Mouse (Mus musculus): ENCODE measurements around the gene Olfr1441. TPM values are rescaled to one million over a fixed set of nuclear protein-coding genes. Genes with fewer than 3 reads are reported as not detected.

Olfr1441 gene
- polyA plus RNA-seq (2017; shearing (Covaris generic)) = not detected

GRCm38 (mm10) chr19:12417361-12417760, at the start of gene Olfr1441:
Gene Olfr1441 (plus strand): TSS chr19:12417433.

GRCm38 (mm10) chr19:12386979-12387378, 30.3 kb upstream of the Olfr1441 start, which contains the start of gene Olfr1440:
Gene Olfr1440 (plus strand): TSS chr19:12387279.

GRCm38 (mm10) chr19:12427605-12428004, 10.4 kb downstream of the Olfr1441 start, which contains the start of gene Pfpl:
Gene Pfpl (plus strand): TSS chr19:12427905.

GRCm38 (mm10) chr19:12460282-12461249, 43.3 kb downstream of the Olfr1441 start, which contains the start of gene Mpeg1:
Gene Mpeg1 (plus strand): TSS chr19:12460779.

Other genes starting within 250 kb of the Olfr1441 start
- 0.11 TPM for gene Olfr1555-ps1, start 247.3 kb upstream of the Olfr1441 start, polyA plus RNA-seq (2017; shearing (Covaris generic))
- not detected for gene Olfr1431, start 216.8 kb upstream of the Olfr1441 start, polyA plus RNA-seq (2017; shearing (Covaris generic))
- not detected for gene Olfr1432, start 184.8 kb upstream of the Olfr1441 start, polyA plus RNA-seq (2017; shearing (Covaris generic))
- gene Olfr262, start 175.8 kb upstream of the Olfr1441 start, polyA plus RNA-seq (2017; shearing (Covaris generic)) = not detected
- gene Olfr235, start 156.4 kb upstream of the Olfr1441 start, polyA plus RNA-seq (2017; shearing (Covaris generic)) = 0.10 TPM
- not detected for gene Olfr1434, start 137.6 kb upstream of the Olfr1441 start, polyA plus RNA-seq (2017; shearing (Covaris generic))
- not detected for gene Olfr1436, start 118.3 kb upstream of the Olfr1441 start, polyA plus RNA-seq (2017; shearing (Covaris generic))
- not detected for gene Olfr1437, start 92.3 kb upstream of the Olfr1441 start, polyA plus RNA-seq (2017; shearing (Covaris generic))
- not detected for gene Olfr1438-ps1, start 81.5 kb upstream of the Olfr1441 start, polyA plus RNA-seq (2017; shearing (Covaris generic))
- not detected for gene Olfr1440, start 30.2 kb upstream of the Olfr1441 start, polyA plus RNA-seq (2017; shearing (Covaris generic))
- not detected for gene Pfpl, start 10.5 kb downstream of the Olfr1441 start, polyA plus RNA-seq (2017; shearing (Covaris generic))
- not detected for gene Mpeg1, start 43.3 kb downstream of the Olfr1441 start, polyA plus RNA-seq (2017; shearing (Covaris generic))
- 2.7 TPM for gene Dtx4, start 84.0 kb downstream of the Olfr1441 start, polyA plus RNA-seq (2017; shearing (Covaris generic))
- gene Fam111a, start 128.3 kb downstream of the Olfr1441 start, polyA plus RNA-seq (2017; shearing (Covaris generic)) = 11.4 TPM
- not detected for gene Gm4952, start 182.5 kb downstream of the Olfr1441 start, polyA plus RNA-seq (2017; shearing (Covaris generic))
- gene Glyat, start 215.9 kb downstream of the Olfr1441 start, polyA plus RNA-seq (2017; shearing (Covaris generic)) = not detected